Comparison of ENCODE assay signal across 8 mouse cellular contexts in genomic region chr16:72605066-72605465, GRCm38 (mm10).
A peak's percentile ranks its signal among the peaks of the same experiment; 100 is the strongest.
DNase-seq lines count a peak whose midpoint lies in the region; ATAC-seq and TF ChIP-seq lines count a peak whose summit lies in the region.

No protein-coding gene starts in this region.

- no peak overlapping the region for H3K27ac ChIP-seq in intestine, postnatal 0 days (ENCODE audit: low read depth, low read length)
- H3K27ac ChIP-seq in intestine, embryonic 15.5 days = no peak overlapping the region
- H3K27ac ChIP-seq in hindbrain, embryonic 12.5 days = no peak overlapping the region

- peak; percentile 81 for TF ChIP-seq CTCF in intestine, postnatal 0 days (IDR thresholded peaks at IDR 0.05; ENCODE audit: low read depth)
- TF ChIP-seq CTCF in brain, embryonic 14.5 days (IDR thresholded peaks at IDR 0.05; ENCODE audit: borderline replicate concordance, extremely low read depth, insufficient read depth, insufficient read length) = peak; percentile 83; the same call in 1 of the 2 replicates

- 19% methylated on average over 6 of the region's 6 CpGs for WGBS in intestine, postnatal 0 days
- 24% methylated on average over 6 of the region's 6 CpGs for WGBS in intestine, embryonic 15.5 days
- WGBS in hindbrain, embryonic 12.5 days = 27% methylated on average over 6 of the region's 6 CpGs

- no peaks in the 10 kb centered on the region for H3K36me3 ChIP-seq in intestine, postnatal 0 days (ENCODE audit: control insufficient read depth, insufficient read depth)
- no peaks in the 10 kb centered on the region for H3K36me3 ChIP-seq in intestine, embryonic 15.5 days
- no peaks in the 10 kb centered on the region for H3K36me3 ChIP-seq in hindbrain, embryonic 12.5 days

- H3K27me3 ChIP-seq in intestine, postnatal 0 days (replicated peaks; ENCODE audit: control insufficient read depth, insufficient read depth, low read length) = no peaks in the 10 kb centered on the region
- H3K27me3 ChIP-seq in intestine, embryonic 15.5 days (replicated peaks) = no peaks in the 10 kb centered on the region
- no peaks in the 10 kb centered on the region for H3K27me3 ChIP-seq in hindbrain, embryonic 12.5 days

- no peak overlapping the region for H3K9ac ChIP-seq in intestine, postnatal 0 days (ENCODE audit: low read depth, low read length)
- no peak overlapping the region for H3K9ac ChIP-seq in intestine, embryonic 15.5 days
- no peak overlapping the region for H3K9ac ChIP-seq in hindbrain, embryonic 12.5 days

- no peak overlapping the region for H3K4me3 ChIP-seq in intestine, postnatal 0 days (ENCODE audit: low read depth, low read length)
- no peak overlapping the region for H3K4me3 ChIP-seq in intestine, embryonic 15.5 days (replicated peaks)
- no peak overlapping the region for H3K4me3 ChIP-seq in hindbrain, embryonic 12.5 days

- H3K4me2 ChIP-seq in intestine, postnatal 0 days (replicated peaks; ENCODE audit: low read depth) = no peak overlapping the region
- H3K4me2 ChIP-seq in intestine, embryonic 15.5 days (replicated peaks) = no peak overlapping the region
- no peak overlapping the region for H3K4me2 ChIP-seq in hindbrain, embryonic 12.5 days (replicated peaks)

- no peaks in the 10 kb centered on the region for H3K4me1 ChIP-seq in intestine, postnatal 0 days (replicated peaks; ENCODE audit: control insufficient read depth, insufficient read depth, low read length)
- no peaks in the 10 kb centered on the region for H3K4me1 ChIP-seq in intestine, embryonic 15.5 days (replicated peaks)
- H3K4me1 ChIP-seq in hindbrain, embryonic 12.5 days = 0 out of 2 replicates have a peak, but pooled peaks cover 3% of the 10 kb centered on the region

- H3K9me3 ChIP-seq in intestine, postnatal 0 days (ENCODE audit: control insufficient read depth) = no peaks in the 10 kb centered on the region
- H3K9me3 ChIP-seq in intestine, embryonic 15.5 days = no peaks in the 10 kb centered on the region
- no peaks in the 10 kb centered on the region for H3K9me3 ChIP-seq in hindbrain, embryonic 12.5 days (replicated peaks)

- intact Hi-C loops in left cerebral cortex, postnatal 25 days (cut with DNase I) = no loop called here

- no peak for TF ChIP-seq POLR2A in brain, embryonic 14.5 days (IDR thresholded peaks at IDR 0.05; ENCODE audit: borderline replicate concordance, extremely low read depth, insufficient read depth, insufficient read length, poor library complexity, severe bottlenecking)

- DNase-seq in brain, embryonic 14.5 days (ENCODE audit: low read depth) = peak; percentile 95
- DNase-seq in fibroblast of lung, adult 2 months (ENCODE audit: low read depth) = peak; percentile 47
- DNase-seq in left cerebral cortex, postnatal 25 days (ENCODE audit: low spot score in 2 of 2) = peak; percentile 78 to 86
- peak; percentile 27 for DNase-seq in naive thymus-derived CD4-positive, alpha-beta T cell, adult 2 months (ENCODE audit: low read depth)
- DNase-seq in urinary bladder, postnatal 25 days (ENCODE audit: low spot score) = peak; percentile 57

- ATAC-seq in intestine, postnatal 0 days = no peak
- no peak for ATAC-seq in intestine, embryonic 15.5 days
- peak; percentile 29; the same call in 1 of the 2 replicates for ATAC-seq in hindbrain, embryonic 12.5 days (ENCODE audit: low FRiP score)

Comparison
In these comparisons a context has a peak if more than half of its experiments do, and no peak if none do; other contexts are left out.
1. DNase-seq: peak in every context shown above with its lines; median percentile 95 in brain, embryonic 14.5 days; 82 in left cerebral cortex, postnatal 25 days; 57 in urinary bladder, postnatal 25 days; 47 in fibroblast of lung, adult 2 months; 27 in naive thymus-derived CD4-positive, alpha-beta T cell, adult 2 months.